Mouse (Mus musculus) retina, embryonic 14.5 days (tissue): ENCODE measurements around the gene Jmjd1c.
A peak's percentile ranks its signal among the peaks of the same experiment; 100 is the strongest.

ENCODE experiments used
- DNase-seq: peaks from one replicate; pipeline ENCODE4 v3.0.0-alpha.2; 2015; ENCODE audit warnings: low spot score

Gene Jmjd1c

DNA sequence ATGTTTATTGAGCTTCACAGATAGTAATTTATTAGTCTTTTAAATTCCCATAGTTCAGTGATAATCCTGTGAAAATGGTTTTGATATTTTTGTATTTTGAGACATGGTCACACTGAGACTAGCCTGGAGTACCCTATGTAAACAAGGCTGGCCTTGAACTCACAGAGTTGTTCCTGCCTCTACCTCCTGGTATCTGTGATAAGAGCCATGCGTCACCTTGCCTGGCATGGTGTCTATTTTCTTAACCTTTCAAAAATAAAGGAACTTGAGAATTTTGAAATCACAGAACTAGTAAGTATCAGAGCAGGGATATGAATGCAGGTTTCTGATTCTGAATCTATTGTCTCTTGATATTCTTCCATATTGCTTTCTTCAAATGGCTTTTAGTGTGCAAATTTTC lies 35.8 kb downstream of the Jmjd1c start:
- no peak for DNase-seq

DNA sequence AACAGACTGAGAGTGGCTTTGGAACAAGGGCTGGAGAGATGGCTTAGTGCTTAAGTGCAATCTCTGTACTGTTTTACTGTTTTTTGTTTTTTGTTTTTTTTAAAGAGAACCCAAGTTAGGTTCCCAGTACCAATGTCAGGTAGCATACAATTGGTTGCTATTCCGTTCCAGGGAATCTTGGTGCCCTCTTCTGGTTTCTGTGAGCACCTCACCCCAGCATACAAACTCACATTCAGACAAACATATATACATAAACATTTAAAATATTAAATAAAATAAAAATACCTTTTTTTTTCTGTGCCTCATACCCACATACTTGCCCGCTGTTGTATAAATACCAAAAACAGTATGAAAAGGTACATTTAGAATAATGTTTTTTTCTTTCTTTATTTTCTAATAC lies 38.4 kb downstream of the Jmjd1c start:
- no peak for DNase-seq

DNA sequence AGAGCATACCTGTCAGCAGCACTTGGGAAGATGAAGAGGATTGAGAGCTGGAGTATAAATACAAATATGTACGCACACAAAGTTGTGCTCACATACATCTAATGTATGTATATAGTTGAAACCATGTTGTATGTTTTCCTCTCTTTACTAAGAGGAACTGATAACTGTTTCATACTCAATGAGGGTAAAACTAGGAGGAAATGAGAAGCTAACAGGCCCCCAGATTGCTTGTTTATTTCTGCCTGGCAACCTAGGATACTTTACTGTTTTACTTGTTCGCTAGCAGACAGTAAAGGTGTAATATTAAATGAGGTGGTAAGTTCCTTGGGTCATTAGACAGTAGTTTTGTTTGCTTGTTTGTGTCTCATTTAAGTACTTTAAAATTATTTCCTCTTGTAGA lies 41.5 kb downstream of the Jmjd1c start:
- no peak for DNase-seq

DNA sequence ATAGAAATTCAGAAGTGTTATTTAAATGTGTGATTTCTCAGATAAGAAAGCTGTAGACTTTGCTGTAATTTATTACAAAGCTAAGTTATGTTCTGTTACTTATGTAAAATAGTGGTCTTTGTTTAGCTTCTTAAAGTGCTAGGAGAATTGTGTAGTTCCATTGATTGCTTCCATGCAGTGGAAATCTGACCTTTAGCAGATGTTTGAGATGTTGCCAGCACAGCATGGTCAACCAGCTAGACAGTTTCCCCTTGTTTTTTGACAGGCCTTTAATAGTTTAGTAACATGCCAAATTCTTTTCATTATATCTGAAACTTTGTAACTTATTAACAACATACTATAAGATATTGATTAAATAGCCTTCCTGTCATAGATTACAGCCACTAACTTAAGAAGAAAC lies 47.7 kb downstream of the Jmjd1c start:
- no peak for DNase-seq

DNA sequence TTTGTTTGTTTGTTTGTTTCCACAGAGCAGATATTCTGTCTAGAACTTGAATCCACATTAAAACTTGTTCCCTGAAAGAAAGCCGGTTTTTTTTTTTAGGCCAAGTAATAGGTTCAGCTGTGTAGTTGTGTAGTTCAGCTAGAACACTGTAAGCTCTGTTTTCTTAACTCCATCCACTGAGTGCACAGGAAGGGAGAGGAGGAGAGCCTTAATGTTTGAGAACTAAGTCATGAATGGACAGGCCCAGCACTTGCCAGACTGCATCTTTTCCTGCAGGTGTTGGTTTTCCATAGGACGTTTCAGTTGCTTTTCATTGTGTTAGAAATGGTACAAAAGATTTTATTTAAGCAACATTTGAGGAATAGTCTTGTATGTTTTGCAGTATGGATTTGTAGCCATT lies 48.3 kb downstream of the Jmjd1c start:
- no peak for DNase-seq

DNA sequence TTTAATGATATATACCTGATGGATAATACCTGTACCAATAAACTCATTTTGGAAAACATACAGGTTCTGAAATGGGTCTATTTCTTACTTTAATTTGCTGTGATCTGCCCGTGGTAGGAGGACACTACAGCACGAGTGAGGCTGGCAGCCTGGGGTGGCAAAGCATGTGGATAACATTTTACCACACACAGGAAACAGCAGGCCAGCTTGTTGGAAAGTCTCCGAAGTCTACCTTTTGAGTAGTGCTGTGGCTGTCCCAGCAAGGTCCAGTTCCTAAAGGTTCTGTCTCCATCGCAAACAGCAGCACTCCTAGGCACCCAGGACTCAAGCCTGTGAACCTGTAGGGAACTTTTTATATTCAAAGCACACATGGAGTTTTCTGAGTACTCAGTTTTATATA lies 49.7 kb downstream of the Jmjd1c start:
- no peak for DNase-seq

DNA sequence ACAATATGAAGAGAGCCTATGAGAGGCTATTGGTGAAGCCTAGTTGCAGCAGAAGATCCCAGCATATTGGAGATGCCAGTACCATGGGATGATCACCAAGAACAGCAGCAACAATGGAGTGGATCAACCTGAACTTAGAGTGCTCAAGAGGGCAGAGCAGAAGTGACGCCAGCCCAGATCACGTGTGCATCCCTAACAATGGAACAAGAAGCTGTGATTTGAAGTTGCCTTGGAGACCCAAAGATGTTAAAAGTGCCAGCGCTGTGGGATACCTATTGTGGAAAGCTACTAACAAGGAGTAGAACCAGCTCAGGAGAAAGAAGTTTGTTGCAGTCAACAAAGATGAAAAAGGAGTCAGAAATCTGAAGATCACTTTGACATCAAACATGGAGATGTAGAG lies 55.8 kb downstream of the Jmjd1c start:
- DNase-seq, result no peak

DNA sequence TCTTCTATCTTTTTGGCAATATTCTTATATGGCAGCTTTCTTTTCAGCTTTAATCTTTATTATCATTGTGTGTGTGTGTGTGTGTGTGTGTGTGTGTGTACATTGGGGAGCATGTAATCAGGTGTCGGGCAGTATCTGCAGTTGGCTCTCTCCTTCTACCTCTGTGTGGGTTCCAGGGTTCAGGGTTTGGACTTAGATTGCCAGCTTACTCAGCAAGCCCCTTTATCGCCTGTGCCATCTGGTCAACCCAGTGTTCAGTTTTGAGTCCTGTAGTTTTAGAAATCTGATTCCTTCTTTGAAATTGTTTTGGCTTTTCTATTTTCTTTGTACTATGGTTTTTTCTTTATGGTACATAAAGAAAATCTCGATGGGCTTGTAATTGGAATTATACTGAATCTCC lies 58.7 kb downstream of the Jmjd1c start:
- DNase-seq, result no peak

DNA sequence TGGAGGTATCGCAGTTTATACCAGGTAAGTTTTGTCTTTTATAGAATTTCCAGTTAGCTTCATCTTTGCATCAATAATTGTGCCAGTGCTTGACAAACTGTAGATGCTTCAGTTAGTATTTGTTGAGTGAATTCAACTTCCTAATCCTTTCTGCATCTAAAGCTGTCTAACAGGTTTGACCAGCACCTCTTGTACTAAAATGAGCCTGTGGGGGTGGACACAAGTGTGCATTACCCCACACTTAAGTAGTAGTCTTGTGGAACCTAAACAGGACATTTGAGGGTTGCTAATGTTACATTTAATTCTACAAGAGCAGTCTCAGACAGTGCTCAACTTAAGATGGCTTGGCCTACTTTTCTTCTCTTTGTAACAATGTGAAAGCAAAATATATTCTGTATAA lies 78.1 kb downstream of the Jmjd1c start:
- DNase-seq, result no peak

DNA sequence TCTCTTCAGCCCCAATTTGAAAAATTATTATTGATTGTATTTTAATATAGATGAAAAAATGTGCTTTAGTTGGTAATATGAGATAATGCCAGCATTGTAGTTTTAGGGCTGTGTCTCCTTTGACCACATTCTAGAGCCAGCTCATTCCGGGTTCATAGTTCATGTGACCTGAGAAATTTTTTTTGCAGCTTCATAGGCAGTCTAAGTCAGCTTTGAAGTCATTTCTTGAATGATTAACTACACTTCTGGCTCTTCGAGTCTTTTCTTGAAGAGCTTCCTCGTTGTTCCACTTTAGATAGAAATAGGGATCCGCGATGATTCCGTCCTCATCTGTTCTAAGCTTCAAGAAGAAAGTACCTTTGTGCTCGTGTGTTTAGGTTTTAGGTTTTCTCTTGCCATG lies 80.1 kb downstream of the Jmjd1c start:
- DNase-seq, result no peak

DNA sequence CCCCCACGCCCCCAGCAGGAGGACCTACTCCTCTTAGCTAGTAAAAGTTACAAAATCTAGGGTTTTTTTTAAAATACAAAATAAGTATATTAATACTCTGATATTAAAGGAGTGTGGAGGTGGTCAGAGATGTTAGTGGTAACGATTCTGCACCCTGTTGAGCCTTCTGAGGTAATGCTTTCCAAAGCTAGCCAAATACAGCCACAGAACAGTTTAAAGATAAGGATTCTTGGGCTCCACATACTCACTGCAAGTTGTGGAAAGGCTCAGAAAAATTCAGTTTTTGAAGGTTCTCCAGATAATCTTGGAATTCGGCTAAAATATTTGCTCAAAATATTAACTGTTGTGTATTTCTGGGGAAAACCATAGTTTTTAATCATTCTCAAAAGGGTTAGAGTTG lies 81.0 kb downstream of the Jmjd1c start:
- DNase-seq, result no peak

DNA sequence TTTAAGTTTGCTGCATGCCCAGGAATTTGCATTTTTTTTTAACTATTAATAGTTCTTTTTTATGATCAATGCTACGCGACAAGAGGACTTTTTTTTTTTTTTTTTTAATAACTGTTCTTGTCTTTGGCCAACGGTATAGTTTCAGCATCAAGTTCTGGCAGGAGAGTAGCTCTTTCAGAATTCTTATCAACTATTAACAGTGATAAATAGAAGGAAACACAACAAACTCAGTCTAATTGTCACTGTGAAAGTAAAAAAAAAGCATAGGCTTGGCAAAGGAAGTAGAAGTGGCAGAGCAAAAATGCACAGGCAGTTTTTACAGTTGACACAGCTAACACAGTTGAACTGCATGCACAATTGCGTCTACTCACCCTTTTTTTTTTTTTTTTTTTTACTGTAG lies 81.5 kb downstream of the Jmjd1c start:
- no peak for DNase-seq

DNA sequence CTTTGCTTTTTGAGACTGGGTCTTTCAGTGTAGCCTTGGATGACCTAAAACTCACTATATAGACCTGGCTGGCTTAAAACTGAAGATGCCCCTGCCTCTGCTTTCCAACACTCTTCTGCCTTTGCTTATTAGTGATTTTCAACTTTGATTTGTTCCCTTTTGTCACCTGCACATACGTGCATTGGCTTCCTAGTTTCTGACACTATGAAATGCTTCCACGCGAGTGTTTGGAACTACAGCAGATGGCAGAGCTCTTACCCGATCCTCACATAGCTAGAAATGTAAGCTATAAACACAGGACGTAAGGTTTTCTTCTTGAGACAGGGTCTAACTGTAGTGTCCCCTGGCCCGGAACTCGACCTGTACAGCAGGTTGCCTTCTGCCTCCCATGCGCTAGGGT lies 84.1 kb downstream of the Jmjd1c start:
- no peak for DNase-seq

DNA sequence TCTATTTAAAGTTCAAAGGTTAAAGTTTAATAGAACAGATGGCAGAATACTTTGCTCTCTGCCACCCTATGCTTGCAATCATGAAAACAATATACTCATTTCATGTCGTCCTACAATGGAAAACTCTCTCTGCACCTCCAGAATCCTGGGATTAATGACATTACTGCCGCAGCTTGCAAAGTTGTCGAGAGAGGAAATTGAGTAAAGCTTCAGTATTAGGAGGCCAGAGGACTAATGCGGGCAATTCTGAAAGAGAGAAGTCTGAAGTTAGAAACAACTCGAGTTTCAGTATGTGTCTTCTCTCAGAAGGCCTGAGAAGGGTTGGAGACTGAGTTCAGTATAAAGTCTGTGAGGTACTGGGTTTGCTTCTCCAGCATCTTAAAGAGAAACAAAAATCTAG lies 84.9 kb downstream of the Jmjd1c start:
- no peak for DNase-seq

DNA sequence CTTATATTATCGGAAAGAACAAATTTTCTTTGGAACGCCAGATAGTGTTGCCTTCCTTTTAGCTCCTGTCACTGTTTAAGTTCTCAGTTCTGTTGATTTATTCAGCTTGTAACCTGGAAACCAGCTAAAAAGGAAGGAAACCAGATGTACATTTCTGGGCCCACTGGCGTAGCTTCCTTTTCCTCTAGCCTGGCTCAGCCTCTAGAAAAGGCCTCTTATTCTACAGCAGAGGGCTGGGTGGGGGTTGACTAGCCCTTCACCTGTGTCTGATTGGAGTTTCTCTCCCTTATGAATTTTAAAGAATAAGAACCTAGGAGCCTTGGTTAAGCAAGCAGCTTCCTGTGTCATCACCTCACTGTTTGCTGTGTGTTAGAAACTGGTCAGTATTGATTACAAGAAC lies 86.7 kb downstream of the Jmjd1c start:
- no peak for DNase-seq

DNA sequence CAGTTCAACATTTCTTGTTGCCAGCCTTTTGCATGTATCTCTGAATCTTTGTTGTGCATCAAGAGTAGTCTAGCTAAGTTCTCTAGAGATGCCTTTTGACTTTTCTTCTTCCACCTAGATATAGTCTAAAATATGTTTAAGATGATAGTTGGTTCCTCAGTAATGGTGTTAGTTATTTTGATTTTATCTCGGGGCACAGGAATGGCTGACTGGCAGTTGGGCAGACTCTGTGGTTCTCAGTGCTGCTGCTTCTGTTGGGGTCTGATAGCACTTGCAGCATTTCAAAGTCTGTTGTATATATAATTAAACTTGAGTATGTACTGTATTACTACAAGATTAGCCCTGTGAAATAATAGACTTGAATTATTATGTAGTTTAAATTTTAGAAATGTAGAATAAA lies 87.2 kb downstream of the Jmjd1c start:
- DNase-seq, result no peak

DNA sequence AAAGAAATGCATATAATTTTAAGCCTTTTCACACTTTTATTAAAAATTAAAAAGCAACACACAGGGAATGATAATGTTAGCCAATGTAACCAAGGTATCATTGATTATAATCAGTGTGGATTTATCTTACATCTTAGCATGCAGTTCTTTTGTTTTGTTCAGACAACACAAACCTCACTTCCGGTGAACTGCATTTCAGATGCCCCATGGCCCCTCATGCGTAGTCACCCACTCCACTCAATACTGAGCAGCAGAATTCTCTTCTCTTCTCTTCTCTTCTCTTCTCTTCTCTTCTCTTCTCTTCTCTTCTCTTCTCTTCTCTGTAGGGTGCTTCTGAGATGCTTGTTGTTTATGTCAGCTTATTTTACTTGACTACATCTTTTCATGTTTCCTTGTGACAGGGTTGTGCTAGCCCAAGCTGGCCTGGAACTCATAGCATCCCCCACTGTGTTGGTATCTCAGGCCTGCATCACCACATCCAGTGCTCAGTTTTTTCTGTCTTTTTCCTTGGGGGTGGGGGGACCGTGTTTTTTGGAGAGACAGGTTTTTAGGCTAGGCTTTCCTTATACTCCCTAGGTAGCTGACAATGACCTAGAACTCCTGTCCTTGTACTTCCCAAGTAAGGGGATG lies 88.6 kb downstream of the Jmjd1c start:
- no peak for DNase-seq

DNA sequence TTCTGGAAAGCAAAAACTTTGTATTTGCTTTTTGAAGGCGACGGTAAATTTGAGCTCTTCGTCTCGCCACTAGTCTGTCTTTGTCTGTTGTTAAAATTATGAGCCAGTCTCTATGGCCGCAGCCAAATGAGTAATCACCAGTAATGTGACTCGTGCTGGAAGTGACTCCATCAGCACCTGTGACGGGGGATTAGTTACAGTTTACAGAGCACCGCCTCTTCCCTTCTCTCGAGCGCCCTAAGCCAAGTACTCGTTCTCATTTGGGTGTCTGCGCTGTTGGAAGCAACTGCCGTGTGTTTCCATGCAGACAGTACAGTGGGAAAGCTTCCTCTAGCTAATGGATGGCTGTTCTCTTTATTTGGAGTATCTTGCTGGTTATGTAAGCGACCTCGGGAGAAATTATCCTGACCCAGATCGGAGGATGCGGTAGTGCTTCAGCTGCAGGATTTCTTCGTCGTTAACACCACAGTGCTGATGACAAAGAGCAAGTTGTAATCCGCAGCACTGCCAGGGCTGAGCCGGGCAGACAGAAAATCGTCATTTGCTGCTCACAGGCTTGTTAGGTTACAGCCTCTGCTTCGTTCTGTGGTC lies 89.7 kb downstream of the Jmjd1c start:
- peak; percentile 78 for DNase-seq

DNA sequence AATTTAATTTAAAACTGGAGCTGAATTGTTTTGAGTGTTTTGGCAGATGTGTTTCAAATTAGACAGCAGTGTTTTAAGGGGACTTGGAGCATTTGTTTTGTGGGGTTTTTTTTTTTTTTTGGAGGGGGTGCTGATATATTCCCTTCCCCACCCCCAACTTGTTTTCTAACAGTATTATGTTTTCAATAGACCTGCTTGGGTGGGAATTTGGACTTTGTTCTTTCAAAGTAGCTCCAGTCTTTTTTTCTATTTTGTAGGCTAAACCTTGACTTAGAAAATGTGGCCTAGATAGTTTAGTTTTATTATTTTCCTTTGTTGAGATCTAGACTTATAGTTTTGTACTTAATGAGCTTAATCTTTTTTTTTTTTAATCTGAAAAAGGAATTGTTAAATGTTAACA lies 90.6 kb downstream of the Jmjd1c start:
- DNase-seq, result no peak

DNA sequence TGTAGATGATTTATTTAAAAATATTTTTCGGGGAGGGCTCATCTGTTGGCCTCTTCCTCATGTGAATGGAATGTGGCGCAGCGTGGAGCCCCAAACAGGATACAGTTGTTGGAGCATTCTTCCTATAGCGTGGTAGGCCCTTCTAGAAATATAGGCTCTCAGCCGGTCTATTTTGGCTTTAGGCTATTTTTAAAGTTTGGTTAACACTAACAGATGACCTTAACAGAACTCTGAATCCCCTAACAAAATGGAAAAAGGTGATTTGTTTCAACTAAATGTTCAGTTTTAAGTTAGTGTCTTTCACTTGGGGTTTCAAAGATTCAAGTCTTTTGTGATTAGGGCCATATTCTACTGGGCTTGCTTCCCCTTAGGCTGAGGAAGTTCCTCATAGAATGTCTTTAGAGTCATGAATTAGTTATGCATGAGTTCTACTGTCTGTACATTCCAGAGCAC lies 91.1 kb downstream of the Jmjd1c start:
- peak; percentile 50 for DNase-seq

DNA sequence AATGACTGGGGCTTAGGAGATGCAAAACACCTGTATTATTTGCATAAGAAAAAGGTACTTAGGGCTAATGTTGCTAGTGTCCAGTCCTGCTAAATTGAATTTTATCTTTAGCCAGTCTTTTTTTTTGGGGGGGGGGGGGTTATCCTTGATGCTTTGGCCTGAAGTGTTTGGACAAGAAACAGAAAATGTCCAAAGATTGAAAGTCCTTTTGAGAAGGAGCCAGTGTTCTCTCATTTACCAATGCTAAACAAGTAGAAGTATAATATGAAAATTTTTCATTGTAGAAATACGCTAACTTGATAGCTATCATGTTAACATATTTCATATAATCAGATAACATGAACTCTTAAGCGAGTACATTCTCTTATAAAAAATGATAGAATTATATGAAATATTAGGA lies 92.0 kb downstream of the Jmjd1c start:
- DNase-seq, result no peak

DNA sequence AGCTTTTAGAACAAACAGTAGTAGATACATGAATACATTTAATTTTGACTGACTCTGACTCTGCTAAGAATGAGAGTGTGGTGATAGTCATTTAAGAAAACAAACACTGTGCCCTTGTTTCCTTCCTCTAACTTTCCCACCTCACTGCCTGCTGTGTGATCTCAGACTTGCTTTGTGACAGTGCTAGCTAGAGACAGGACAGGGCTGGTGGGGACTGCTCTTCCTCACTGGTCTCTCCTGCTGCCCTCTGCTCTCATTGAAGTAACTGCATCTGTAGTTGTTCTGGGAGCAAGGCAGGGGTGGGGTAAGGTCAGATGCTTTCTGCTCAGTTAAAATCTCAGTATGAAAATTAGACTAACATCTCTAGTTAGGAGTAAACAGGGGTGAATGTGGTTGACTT lies 93.1 kb downstream of the Jmjd1c start:
- no peak for DNase-seq

DNA sequence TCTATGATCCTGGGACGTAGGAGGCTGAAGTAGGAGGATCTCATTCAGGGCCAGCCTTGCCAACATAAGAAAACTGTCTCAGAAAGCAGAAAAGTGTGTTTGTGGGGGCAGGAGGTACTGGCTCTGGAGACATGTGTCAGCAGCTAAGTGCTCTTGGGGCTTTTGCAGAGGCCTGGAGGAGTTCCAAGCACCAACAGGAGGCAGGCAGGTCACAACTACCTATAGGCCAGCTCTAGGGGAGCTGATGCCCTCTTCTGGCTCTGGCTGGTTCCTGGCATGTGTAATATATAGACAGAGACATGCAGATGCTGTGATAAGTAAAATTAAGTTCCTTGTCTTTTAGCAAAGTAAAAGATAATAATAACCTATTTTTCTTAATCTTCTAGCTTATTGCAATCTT lies 94.3 kb downstream of the Jmjd1c start:
- DNase-seq, result no peak

DNA sequence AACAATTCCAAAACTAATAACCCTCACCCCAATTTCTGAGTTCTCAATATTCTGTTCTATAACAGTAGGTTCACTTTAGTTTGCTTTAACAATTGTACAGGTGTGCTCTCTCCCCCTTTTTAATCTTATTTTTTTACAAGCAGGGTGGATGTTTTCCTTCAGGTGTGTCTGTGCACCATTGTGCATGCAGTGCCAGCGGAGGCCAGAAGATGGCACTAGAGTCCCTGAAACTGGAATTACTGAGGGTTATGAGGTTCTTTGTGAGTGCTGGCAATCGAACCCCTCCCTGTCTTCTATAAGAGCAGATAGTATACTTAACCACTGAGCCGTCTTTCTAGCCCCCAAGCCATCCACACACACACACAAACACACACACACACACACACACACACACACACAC lies 96.4 kb downstream of the Jmjd1c start:
- DNase-seq, result no peak
